Mouse (Mus musculus) right cerebral cortex, postnatal 10 days (tissue): ENCODE data around the gene Klhdc2.

ENCODE experiments used
- DNase-seq, 2 experiments: peaks; one replicate each; pipeline ENCODE4 v3.0.0; 2021; ENCODE audit warnings: low spot score in 2 of 2

Gene Klhdc2

GRCm38 (mm10) chr12:69300391-69300790, 3.9 kb downstream of the Klhdc2 start:
- DNase-seq: no peak

- no peak for DNase-seq
Observed at GRCm38 (mm10) chr12:69302171-69302570, 5.7 kb downstream of the Klhdc2 start.

GRCm38 (mm10) chr12:69304051-69304450, 7.6 kb downstream of the Klhdc2 start:
- DNase-seq: no peak

DNA sequence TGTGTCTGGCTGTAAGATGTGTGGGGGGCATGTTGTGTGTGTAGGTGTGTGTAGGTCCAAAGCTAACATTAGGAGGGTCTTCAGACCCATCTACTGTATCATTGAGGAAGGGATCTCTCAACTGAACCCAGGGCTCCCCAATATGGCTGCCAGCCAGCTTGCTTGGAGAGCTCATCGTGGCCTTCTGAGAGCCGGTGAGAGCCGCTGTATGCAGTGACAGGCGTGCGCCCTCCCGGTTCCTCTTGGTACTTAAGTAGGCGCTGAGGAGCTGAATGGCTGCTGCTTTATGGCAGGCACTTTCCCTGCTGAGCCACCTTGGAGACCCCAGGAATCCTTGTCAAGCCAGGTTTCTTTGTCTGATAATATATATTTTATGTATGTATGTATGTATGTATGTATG, 9.9 kb downstream of the Klhdc2 start:
- DNase-seq: no peak

DNA sequence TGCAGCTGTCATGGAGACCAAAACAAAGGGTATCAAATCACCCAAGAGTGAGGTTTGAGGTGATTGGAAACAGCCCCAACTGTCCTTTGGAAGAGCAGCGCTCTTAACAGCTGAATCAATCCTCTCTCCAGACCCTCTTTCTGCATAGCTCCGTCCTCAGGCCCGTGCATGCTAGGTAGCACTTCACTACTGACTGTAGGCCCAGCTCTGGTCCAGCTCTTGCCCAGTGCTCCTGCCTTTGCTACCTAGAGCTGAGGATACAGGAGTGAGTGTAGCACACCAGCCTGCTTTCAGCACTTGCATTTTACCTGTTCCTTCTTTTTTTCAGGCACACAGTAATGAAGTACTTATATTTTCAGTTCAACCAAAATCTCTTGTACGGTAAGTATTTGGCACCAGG, 13.2 kb downstream of the Klhdc2 start:
- no peak for DNase-seq

GRCm38 (mm10) chr12:69318431-69318830, 21.9 kb downstream of the Klhdc2 start:
- DNase-seq: no peak

- DNase-seq: no peak
Observed at GRCm38 (mm10) chr12:69331187-69331586, 34.7 kb downstream of the Klhdc2 start.

- no peak for DNase-seq
Observed at GRCm38 (mm10) chr12:69332147-69332546, 35.7 kb downstream of the Klhdc2 start.

- DNase-seq: peak in 1 of 2 experiments; percentile 28
Observed at GRCm38 (mm10) chr12:69333547-69333946, 37.1 kb downstream of the Klhdc2 start.

GRCm38 (mm10) chr12:69349928-69350327, 53.4 kb downstream of the Klhdc2 start:
- DNase-seq: no peak

DNA sequence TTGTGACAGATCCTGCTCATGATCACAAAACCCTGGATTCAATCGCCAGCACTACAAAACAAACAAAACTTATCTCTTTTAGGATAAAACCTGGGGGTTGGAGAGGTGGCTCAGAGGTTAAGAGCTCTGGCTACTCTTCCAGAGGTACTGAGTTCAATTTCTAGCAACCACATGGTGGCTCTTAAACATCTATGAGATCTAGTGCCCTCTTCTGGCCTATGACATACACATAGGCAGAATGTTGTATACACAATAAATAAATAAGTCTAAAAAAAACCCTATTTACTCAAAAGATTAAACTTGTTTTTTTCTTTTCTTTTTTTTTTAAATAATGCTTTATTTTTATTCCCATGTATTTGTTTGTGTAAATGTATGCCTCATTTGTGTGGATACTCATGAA, 55.2 kb downstream of the Klhdc2 start:
- DNase-seq: no peak

DNA sequence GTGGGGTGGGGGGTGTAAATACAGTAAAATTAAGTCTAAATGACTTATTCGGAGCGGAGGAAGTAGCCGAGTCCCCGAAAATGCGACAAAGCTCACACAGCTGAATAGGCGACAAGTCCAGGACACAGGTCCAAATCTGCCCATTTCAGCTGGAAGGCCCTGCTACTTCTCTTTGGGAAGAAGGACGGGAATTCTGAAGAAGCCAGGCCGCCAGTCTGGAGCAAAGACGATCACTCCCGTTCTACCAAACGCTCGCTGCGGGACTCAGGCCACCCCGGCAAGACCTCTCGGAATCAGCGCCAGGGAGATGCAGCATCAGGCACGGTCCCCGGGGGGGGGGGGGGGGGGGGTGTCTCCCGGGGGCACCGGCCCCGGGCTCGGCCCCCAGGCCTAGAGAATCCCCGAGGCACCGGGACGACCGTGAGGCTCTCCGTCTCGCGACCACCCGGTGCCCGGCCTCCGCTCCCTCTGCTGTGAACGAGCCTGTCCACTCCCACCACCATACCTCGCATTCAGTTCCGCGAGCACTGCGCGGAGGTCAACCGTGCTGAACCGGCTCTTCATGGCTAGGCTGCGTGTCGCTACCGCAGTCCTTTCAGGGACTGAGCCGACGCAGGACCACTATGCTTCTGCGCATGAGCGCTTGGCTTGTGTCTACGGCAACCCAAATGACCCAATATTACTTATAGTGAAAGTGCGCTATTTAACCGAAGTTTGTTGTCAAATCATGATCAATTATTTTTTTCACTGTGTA, 60.2 kb downstream of the Klhdc2 start, which contains the start of gene Nemf:
Gene Nemf, minus strand, starts transcription at position 620 of the 754 bp plus-strand sequence.
- peak; percentile 87 to 90 for DNase-seq

DNA sequence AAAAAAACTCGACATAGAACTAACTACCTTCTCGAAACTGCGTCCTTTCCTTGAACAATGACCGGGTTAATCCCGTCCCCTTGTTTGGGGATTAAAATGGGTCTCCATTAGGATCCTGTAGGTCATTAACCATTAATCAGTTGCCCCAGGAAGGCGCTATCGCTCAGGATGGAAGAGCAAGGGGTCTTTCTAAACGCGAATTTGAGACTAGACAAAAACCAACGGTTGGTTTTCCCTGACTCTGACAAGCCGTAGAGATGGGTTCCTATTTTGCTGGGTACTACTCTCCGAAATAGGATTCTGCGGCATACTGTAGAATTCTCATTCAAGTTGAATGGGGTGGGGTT, 60.8 kb downstream of the Klhdc2 start:
- peak in 1 of 2 experiments; percentile 24 for DNase-seq
